Mouse (Mus musculus) ES-E14 (cell line): Measurements from ENCODE around the gene Map3k14. TPM values are rescaled to one million over a fixed set of nuclear protein-coding genes. Genes with fewer than 3 reads are reported as not detected.

Experiments
- DNase-seq: peaks from one replicate; pipeline ENCODE4 v3.0.0-alpha.2; 2013; ENCODE audit warnings: low read depth, low spot score
- H3K27ac ChIP-seq: 2 replicates; pipeline ENCODE4 v1.5.1; 2012; ENCODE audit warnings: low read depth, mild to moderate bottlenecking, low read length, moderate library complexity, mixed read lengths; ENCODE audit not compliant: poor library complexity, insufficient read depth, severe bottlenecking
- H3K36me3 ChIP-seq: 2 replicates; pipeline ENCODE4 v1.6.1; 2012; ENCODE audit warnings: mild to moderate bottlenecking, low read length, moderate library complexity, mixed read lengths; ENCODE audit not compliant: control insufficient read depth, poor library complexity, insufficient read depth, severe bottlenecking
- H3K4me1 ChIP-seq, 2 experiments: fragments of 150-350 bp in 1 of 2; sonication (generic) in 1 of 2; 2 replicates each; pipeline ENCODE4 v1.6.1; 2012; ENCODE audit warnings: low read length in 2 of 2, mild to moderate bottlenecking in 1 of 2, mixed read lengths in 1 of 2; ENCODE audit not compliant: control insufficient read depth in 2 of 2, insufficient read depth in 2 of 2, poor library complexity in 1 of 2
- H3K4me3 ChIP-seq, 2 experiments: fragments of 150-350 bp in 1 of 2; sonication (generic) in 1 of 2; 2 replicates each; pipeline ENCODE4 v1.5.1; 2012; ENCODE audit warnings: low read length in 2 of 2, low read depth in 1 of 2, mild to moderate bottlenecking in 1 of 2, mixed read lengths in 1 of 2; ENCODE audit not compliant: insufficient read depth in 1 of 2, poor library complexity in 1 of 2, severe bottlenecking in 1 of 2
- H3K9ac ChIP-seq: 2 replicates; pipeline ENCODE4 v1.6.1; 2012; ENCODE audit warnings: low read depth, mild to moderate bottlenecking, low read length, mixed read lengths; ENCODE audit not compliant: poor library complexity, insufficient read depth, severe bottlenecking
- H3K9me3 ChIP-seq: fragments of 150-350 bp; sonication (generic); 2 replicates; pipeline ENCODE4 v1.6.1; 2012; ENCODE audit warnings: low read depth, mild to moderate bottlenecking, low read length; ENCODE audit not compliant: control insufficient read depth, insufficient read depth
- CHD2 ChIP-seq: IDR thresholded peaks from 2 replicates; pipeline ENCODE4 v1.6.1; 2014; ENCODE audit warnings: mild to moderate bottlenecking, low read depth, low read length, inconsistent platforms
- HCFC1 ChIP-seq: IDR thresholded peaks from 2 replicates; pipeline ENCODE4 v1.6.1; 2012; ENCODE audit warnings: low read length, inconsistent platforms, borderline replicate concordance; ENCODE audit not compliant: insufficient read depth
- MAFK ChIP-seq: IDR thresholded peaks from 2 replicates; pipeline ENCODE4 v1.6.1; 2014; ENCODE audit warnings: mild to moderate bottlenecking, low read depth, low read length, inconsistent platforms; ENCODE audit not compliant: insufficient read depth
- ZC3H11A ChIP-seq: IDR thresholded peaks from 2 replicates; pipeline ENCODE4 v1.6.1; 2012; ENCODE audit warnings: low read depth, mild to moderate bottlenecking, inconsistent platforms, low read length, borderline replicate concordance
- ZNF384 ChIP-seq: IDR thresholded peaks from 2 replicates; pipeline ENCODE4 v1.6.1; 2012; ENCODE audit warnings: low read depth, low read length, inconsistent platforms
- in situ Hi-C, 2 experiments: fragments of 600-800 bp; cut with MboI; formaldehyde crosslinking; loops; one replicate each; pipeline ENCODE4 v1.15.1; 2025; ENCODE audit warnings: low sequenced_read_pairs in 2 of 2, inconsistent platforms in 1 of 2; ENCODE audit not compliant: unreplicated experiment in 2 of 2
- total RNA-seq: library from RNA; depleted of rRNA; stranded (reverse); fragments of 300-350 nt; gene quantifications from 2 replicates; pipeline ENCODE4 v1.2.3, GENCODE M21; 2012

Gene Map3k14
- total RNA-seq, 1 experiment: 4.5 TPM

DNA sequence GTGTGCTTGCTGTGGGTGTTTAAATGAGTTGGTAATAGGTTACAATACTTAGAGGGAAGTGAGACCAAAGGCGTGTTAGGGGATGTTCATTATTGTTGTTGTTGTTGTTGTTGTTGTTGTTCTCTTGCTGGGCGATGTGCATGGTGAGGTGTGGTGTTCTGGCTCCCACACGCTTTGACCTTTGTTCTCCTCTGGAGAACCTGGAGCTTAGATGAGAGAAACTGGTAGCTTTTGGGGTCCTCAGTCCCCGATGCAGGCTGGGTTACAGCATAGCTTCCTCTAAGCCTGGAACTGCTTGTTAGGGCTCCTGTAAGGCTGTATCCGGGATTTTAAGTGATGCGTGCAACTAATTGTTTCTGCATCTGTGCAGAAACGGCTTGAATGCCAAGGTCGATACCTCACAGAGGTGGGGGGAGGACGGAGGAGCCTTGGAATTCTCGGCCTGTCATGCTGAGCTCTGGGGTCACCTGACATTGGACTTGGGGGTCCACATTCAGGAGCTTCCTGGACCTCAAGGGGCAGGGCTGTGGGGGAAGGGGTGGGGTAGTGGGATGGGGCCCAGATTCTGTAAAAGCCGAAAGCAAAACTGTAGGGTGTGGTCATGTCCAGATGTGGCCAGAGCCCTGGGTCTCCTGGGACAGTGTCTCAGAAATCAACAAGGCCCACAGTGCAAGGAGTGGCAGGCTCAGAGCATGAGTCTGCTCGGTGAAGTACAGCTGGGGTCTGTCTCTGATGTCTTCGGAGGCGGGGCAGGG lies 91.4 kb downstream of the Map3k14 start:
- in situ Hi-C loops: no loop called here
- Histone ChIP-seq H3K4me3 (no peak overlapping the region), H3K36me3 (no peaks in the 10 kb centered on the region), H3K9ac (no peak overlapping the region), H3K27ac (no peak overlapping the region), H3K4me1 (peaks cover 14 to 21% of the 10 kb centered on the region in 2 experiments; a peak in 3 of 4 replicates), H3K9me3 (no peaks in the 10 kb centered on the region)
- DNase-seq: no peak
- TF ChIP-seq HCFC1: no peak
- TF ChIP-seq MAFK: no peak
- no peak for TF ChIP-seq CHD2
- TF ChIP-seq ZC3H11A: no peak
- no peak for TF ChIP-seq ZNF384

DNA sequence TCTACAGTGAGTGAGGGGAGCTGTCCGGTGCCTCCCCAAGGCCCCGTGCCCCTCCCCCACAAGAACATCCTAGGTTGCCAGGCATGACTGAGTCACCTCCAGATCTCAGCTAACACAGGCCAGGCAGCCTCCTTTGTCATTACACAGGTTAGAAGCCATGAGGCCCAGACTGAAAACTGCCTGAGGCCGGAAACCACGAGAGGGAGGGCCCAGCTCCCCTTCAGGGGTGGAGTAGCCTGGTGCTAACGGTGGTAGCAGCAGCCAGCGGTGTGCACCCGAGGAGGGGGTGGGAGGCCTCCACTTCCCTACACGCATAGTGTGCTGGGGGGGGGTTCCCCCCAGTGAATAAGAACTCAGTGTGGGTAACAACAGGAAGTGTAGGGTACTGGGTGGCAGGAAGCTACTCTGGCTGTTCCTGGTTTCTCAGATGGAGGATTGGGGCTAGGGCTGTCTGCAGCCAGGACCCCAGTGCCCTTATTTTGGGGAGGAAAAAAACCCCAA lies 92.3 kb downstream of the Map3k14 start:
- DNase-seq: no peak
- Histone ChIP-seq H3K4me3 (no peak overlapping the region), H3K27ac (no peak overlapping the region), H3K9ac (no peak overlapping the region), H3K9me3 (no peaks in the 10 kb centered on the region), H3K4me1 (peaks cover 14 to 21% of the 10 kb centered on the region in 2 experiments; a peak in 3 of 4 replicates), H3K36me3 (no peaks in the 10 kb centered on the region)
- TF ChIP-seq HCFC1 (no peak), MAFK (no peak), ZNF384 (no peak), ZC3H11A (no peak), CHD2 (no peak)
- in situ Hi-C loops: no loop called here

DNA sequence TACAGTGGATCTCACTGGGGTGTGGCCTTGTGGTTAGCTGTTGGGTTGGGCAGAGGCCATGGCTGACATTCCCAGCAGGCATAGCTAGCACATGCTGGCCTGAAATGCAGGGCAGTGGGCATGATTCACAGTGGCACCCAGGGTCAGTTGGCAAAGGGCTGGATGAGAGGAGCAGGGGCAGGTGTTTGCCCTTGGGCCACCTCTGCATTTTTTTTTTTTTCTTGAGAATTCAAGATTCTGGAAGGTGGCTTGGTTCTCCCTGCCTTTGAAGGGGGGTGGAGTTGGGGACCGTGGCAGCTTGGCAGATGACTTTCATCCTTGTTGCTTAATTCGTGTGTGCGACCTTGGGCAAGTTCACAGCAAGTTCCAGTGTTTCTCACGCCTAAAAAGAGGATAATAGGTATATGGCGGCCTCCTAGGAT lies 92.8 kb downstream of the Map3k14 start:
- TF ChIP-seq ZNF384 (no peak), HCFC1 (no peak), ZC3H11A (no peak), MAFK (no peak), CHD2 (no peak)
- H3K36me3 ChIP-seq: no peaks in the 10 kb centered on the region
- H3K4me3 ChIP-seq: no peak overlapping the region
- peaks cover 14 to 21% of the 10 kb centered on the region in 2 experiments; a peak in 3 of 4 replicates for H3K4me1 ChIP-seq
- DNase-seq: no peak
- no peaks in the 10 kb centered on the region for H3K9me3 ChIP-seq
- in situ Hi-C loops: no loop called here
- H3K9ac ChIP-seq: no peak overlapping the region
- no peak overlapping the region for H3K27ac ChIP-seq

DNA sequence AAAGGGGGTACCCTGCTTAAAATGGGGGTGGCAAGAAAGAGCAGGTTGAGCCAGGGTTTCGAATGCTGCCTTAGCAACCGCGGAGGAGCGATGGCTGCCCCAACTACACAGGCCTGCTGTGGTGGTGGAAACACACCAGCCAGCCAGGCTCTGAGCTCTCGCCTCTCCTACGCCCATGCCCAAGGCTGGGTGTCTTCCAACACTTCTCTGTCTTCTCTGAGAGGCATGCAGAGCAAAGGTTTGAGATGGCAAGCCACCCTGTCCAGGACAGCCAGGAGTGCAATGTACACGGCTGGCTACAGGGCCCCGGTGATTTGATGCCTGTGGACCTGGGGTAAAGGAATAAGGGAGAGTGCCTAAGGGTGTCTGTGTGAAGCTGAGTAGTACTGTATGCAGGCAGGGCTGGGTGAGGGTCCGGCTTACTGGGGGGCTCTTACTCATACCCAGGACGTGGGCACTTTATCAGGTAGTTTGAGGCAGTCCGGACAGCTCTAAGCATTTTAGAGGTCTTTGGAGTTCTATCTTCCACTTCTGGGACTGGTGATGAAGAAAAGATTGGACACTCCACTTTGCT lies 93.4 kb downstream of the Map3k14 start:
- Histone ChIP-seq H3K27ac (no peak overlapping the region), H3K4me3 (no peak overlapping the region), H3K4me1 (peaks cover 14 to 21% of the 10 kb centered on the region in 2 experiments; a peak in 3 of 4 replicates), H3K9me3 (no peaks in the 10 kb centered on the region), H3K36me3 (no peaks in the 10 kb centered on the region), H3K9ac (no peak overlapping the region)
- in situ Hi-C loops: no loop called here
- TF ChIP-seq HCFC1: no peak
- TF ChIP-seq MAFK: no peak
- TF ChIP-seq ZNF384: no peak
- no peak for DNase-seq
